Mouse (Mus musculus): ENCODE measurements around the gene Dazap1. TPM values are rescaled to one million over a fixed set of nuclear protein-coding genes. Genes with fewer than 3 reads are reported as not detected.

The Dazap1 gene
- polyA plus RNA-seq, 1 experiment from 2014 or later, result 53.1 TPM

DNA sequence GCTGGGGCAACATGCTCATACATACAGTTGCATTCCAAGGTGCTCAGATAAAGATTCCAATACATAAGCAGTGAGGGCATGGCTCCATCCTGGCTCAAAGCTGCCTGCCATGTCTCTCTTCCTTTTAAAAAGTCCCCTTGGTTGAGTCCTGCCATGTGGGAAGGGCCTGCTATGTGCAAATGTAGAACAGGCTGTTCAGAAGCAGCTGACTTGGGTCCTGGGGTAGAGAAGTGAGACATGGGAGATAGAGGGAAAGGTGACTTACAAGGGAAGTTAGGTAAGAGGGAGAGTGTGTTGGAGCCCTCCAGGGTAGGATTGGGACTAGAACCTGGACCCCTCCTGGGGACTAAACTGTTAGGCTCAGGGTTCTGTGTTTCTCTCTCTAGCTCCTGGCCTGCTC, 9.3 kb upstream of the Dazap1 start:
- Histone ChIP-seq H3K4me3 (replicated peaks) (no peak overlapping the region), H3K4me2 (replicated peaks) (no peak overlapping the region), H3K4me1 (replicated peaks) (peaks cover 23% of the 10 kb centered on the region), H3K9ac (no peak overlapping the region), H3K27me3 (replicated peaks) (no peaks in the 10 kb centered on the region), H3K9me3 (no peaks in the 10 kb centered on the region), H3K27ac (no peak overlapping the region), H3K36me3 (peaks cover 36% of the 10 kb centered on the region)
- ATAC-seq, result no peak

DNA sequence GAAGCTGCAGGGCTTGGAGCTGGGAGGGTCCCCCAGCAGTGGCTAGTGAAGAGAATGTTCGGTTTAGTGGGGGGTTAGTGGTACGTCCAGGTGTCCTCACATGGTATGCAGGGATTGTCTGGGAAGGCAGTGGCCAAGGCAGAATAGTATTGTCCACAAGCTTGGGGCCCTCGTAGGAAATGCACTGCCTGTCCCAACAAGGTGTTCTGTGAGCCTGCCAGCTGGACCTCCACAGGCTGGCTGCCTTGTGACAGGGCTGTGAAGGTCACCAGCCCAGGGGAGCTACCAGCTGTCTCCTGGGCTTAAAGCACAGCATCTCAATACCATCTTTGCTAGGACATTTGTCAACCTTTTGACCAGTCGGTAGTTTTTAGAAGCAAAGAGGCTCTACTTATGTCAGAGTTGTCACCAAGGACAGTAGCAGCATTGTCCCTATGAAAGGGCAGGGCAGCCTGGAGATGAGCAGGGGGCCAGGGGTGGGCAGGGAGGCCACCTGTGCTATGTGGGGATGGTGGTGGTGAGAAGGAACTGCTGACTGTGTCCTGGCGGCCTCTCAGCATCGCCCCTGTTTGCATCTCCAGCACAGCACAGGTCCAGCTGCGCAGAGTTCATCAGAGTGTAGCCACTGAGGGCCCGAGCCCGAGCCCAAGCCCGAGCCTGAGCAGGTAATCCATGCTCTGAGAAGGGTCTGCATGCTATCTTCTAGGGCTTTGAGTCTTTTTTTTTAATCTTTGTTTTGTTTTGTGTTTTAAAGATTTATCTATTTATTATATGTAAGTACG, 8.6 kb upstream of the Dazap1 start:
- no peak for ATAC-seq
- Histone ChIP-seq H3K27me3 (replicated peaks) (no peaks in the 10 kb centered on the region), H3K9me3 (no peaks in the 10 kb centered on the region), H3K27ac (no peak overlapping the region), H3K4me1 (replicated peaks) (peaks cover 23% of the 10 kb centered on the region), H3K4me3 (replicated peaks) (no peak overlapping the region), H3K4me2 (replicated peaks) (no peak overlapping the region), H3K36me3 (peaks cover 40% of the 10 kb centered on the region), H3K9ac (no peak overlapping the region)
- 87% methylated on average over 11 of the region's 11 CpGs for WGBS

DNA sequence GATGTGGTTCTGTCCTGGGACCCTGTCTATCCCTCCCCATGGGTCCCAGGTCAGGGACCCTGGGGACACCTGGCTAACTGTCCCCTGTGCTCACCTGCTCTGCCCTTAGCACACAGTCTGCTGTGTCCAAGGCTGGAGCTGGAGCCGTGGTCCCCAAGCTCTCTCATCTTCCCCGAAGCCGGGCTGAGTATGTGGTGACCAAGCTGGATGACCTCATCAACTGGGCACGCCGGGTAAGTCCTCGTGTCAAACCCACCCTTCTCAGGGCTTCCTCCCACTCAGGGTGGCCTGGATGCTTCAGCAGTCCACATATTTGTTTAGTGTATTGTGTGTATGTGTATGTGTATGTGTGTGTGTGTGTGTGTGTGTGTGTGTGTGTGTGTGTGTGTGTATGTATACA, 7.7 kb upstream of the Dazap1 start:
- no peak overlapping the region for H3K9ac ChIP-seq
- no peak for ATAC-seq
- H3K9me3 ChIP-seq, result no peaks in the 10 kb centered on the region
- 79% methylated on average over 6 of the region's 6 CpGs for WGBS
- H3K36me3 ChIP-seq, result peaks cover 48% of the 10 kb centered on the region
- H3K4me2 ChIP-seq (replicated peaks), result no peak overlapping the region
- no peaks in the 10 kb centered on the region for H3K27me3 ChIP-seq (replicated peaks)
- H3K27ac ChIP-seq, result no peak overlapping the region
- no peak overlapping the region for H3K4me3 ChIP-seq (replicated peaks)
- H3K4me1 ChIP-seq (replicated peaks), result peaks cover 19% of the 10 kb centered on the region

DNA sequence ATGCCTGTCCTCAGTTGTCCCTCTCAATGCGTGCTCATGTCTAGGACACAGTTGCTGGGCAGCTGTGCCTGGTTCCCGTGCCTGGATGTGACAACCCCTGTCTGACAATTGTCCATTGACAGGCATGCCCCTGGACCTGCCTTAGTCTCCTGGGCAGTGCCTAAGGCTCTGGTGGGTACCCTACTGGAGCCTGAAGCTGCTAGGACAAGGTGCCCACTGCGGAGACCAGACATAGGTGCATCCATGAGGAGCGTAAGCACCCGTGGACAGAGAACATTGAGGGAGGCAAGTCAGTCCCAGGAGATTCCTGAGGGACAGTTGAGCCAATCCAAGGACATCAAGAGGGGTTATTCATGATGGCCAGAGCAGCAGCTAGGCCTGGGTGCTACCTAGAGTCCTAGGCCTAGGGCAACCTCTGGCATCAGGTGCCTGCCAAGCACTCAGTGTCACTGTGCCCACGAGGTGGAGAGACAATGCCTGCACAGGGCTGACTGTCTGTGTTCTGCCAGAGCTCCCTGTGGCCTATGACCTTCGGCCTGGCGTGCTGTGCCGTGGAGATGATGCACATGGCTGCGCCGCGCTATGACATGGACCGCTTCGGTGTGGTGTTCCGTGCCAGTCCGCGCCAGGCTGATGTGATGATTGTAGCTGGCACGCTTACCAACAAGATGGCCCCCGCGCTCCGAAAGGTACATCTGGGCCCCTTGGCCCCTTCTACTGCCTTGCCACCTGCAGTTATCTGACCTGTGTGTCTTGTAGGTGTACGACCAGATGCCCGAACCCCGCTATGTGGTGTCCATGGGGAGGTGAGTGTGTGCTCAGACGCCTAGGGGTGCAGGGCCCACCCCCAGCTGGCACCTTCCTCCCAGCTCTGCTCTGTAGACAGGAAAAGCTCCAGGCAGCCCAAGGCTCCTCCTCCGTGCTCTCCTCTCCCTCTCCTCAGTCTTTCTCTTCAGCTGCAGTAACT, 6.7 kb upstream of the Dazap1 start:
- no peak overlapping the region for H3K27ac ChIP-seq
- H3K9ac ChIP-seq, result no peak overlapping the region
- no peaks in the 10 kb centered on the region for H3K9me3 ChIP-seq
- peaks cover 52% of the 10 kb centered on the region for H3K36me3 ChIP-seq
- ATAC-seq, result no peak
- H3K4me3 ChIP-seq (replicated peaks), result no peak overlapping the region
- H3K4me1 ChIP-seq (replicated peaks), result peaks cover 25% of the 10 kb centered on the region
- H3K27me3 ChIP-seq (replicated peaks), result no peaks in the 10 kb centered on the region
- H3K4me2 ChIP-seq (replicated peaks), result no peak overlapping the region
- whole genome bisulfite sequencing, result 92% methylated on average over 26 of the region's 26 CpGs

DNA sequence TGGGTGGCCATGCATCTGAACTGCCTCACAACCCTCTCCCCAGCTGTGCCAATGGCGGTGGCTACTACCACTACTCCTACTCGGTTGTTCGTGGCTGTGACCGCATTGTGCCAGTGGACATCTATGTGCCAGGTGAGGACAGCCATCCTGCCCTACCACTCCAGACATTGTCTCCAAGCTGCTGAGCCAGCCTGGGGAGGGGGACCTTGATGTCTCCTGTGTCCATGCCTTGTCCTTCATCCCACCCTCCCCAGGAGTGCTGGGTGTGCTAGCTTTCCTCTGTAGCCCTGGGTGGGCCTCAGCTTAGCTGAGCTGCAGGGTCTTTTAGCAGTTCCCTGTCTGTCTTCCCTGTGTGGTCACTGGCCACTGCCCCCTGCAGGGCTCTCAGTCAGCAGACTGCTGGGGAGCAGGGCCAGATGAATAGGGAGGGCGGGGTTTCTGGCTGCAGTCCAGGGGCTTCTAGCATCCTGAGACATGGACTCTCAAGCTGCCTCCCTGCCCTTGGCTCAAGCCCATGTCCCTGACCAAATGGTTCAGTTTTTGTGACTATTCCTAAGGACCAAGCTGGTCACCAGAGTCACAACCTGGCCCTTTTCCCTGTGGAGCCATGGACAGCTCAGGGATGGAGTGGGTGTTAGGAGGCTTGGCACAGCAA, 5.3 kb upstream of the Dazap1 start:
- no peak overlapping the region for H3K4me2 ChIP-seq (replicated peaks)
- no peak for ATAC-seq
- H3K27ac ChIP-seq, result no peak overlapping the region
- WGBS, result 85% methylated on average over 5 of the region's 5 CpGs
- H3K4me3 ChIP-seq (replicated peaks), result no peak overlapping the region
- no peaks in the 10 kb centered on the region for H3K9me3 ChIP-seq
- peaks cover 22% of the 10 kb centered on the region for H3K4me1 ChIP-seq (replicated peaks)
- no peaks in the 10 kb centered on the region for H3K27me3 ChIP-seq (replicated peaks)
- no peak overlapping the region for H3K9ac ChIP-seq
- H3K36me3 ChIP-seq, result peaks cover 52% of the 10 kb centered on the region

DNA sequence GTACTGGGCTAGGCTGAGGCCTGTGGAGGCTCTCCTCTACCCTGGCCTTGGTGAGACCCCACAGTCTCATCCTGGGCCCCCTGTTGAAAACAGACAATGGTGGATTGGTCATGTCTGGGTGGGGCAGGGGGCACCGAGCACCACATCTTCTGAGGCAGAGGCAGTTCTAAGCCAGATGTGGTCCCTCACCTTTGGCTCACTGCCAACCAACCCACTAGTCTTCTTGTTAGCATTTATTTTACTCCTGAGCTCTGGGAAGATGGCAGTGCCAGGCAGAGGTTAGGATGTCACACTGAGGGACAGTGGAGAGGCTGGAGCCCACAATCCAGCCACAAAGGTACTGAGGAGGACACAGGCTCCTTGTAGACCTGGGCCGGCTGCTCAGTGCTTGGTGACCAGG, 3.4 kb upstream of the Dazap1 start:
- Histone ChIP-seq H3K9me3 (no peaks in the 10 kb centered on the region), H3K4me1 (replicated peaks) (peaks cover 28% of the 10 kb centered on the region), H3K27ac (0 out of 2 replicates have a peak overlapping the region, but pooled peaks have one; percentile 22), H3K9ac (no peak overlapping the region), H3K4me3 (replicated peaks) (no peak overlapping the region), H3K27me3 (replicated peaks) (no peaks in the 10 kb centered on the region), H3K36me3 (peaks cover 44% of the 10 kb centered on the region), H3K4me2 (replicated peaks) (no peak overlapping the region)
- WGBS, result 79% methylated on average over 2 of the region's 2 CpGs
- ATAC-seq, result no peak

DNA sequence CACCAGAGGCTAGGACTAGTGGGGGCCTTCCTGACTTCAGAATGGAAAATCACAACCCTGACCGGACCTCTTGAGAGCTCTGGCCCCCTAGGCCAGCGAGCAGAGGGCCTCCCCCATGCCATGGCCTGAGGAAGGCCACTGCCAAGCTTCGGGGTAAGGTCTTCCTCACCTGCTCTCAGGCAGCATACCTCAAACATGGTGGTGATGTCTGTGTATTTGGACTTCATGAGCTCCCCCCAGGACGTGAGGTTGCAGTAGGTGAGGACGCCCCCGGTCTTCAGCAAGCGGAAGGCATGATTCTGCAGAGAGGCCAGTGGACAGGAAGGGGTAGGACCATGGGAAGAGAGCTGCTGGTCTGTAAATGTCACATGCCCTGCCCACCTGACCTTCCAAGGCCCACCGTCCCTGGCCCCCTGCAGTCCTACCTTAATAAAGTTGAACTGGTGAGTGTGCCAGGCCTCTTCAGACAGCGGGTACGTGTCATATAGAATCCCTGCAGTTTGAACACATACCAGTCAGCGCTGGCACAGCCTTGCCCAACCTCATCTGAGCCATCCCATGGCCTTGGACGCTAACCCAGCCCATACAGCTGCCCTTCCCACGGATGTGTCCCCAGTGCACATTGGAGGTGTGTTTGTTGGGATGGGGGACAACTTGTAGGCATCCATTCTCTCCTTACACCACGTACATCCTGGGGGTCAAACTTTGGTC, 2.4 kb upstream of the Dazap1 start:
- H3K27ac ChIP-seq, result no peak overlapping the region

DNA sequence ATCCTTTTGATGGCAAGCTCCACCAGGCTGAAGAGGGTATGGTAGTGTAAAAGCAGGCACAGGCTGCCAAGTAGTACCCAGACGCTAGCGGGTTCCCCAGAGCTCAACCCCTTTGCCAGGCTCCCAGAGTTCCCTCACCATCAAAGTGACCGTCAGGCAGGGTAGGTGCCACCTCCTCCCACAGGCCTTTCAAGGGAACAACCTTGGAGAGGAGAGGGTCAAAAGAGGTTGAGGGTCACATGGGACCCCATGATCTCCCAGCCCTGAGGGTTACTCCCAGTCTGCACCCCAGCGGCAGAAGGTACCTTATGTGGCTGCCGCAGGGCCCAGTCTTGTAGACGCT, 1.9 kb upstream of the Dazap1 start:
- Histone ChIP-seq H3K4me1 (replicated peaks) (peaks cover 34% of the 10 kb centered on the region), H3K9me3 (no peaks in the 10 kb centered on the region), H3K4me3 (replicated peaks) (peak overlapping the region; percentile 49), H3K4me2 (replicated peaks) (peak overlapping the region; percentile 92), H3K9ac (peak overlapping the region; percentile 61; the same call in 1 of the 2 replicates), H3K27ac (peak overlapping the region; percentile 99; the same call in 1 of the 2 replicates), H3K27me3 (replicated peaks) (no peaks in the 10 kb centered on the region), H3K36me3 (peaks cover 35% of the 10 kb centered on the region)
- ATAC-seq, result no peak
- 73% methylated on average over 6 of the region's 6 CpGs for WGBS

More for the DNA sequence above, 2.4 kb upstream of the Dazap1 start:
- H3K4me1 ChIP-seq (replicated peaks), result peaks cover 31% of the 10 kb centered on the region
- peaks cover 39% of the 10 kb centered on the region for H3K36me3 ChIP-seq
- WGBS, result 89% methylated on average over 14 of the region's 14 CpGs
- H3K27me3 ChIP-seq (replicated peaks), result no peaks in the 10 kb centered on the region
- H3K4me3 ChIP-seq (replicated peaks), result no peak overlapping the region
- H3K9me3 ChIP-seq, result no peaks in the 10 kb centered on the region
- H3K9ac ChIP-seq, result peak overlapping the region; percentile 61
- H3K4me2 ChIP-seq (replicated peaks), result peak overlapping the region; percentile 92
- ATAC-seq, result no peak

DNA sequence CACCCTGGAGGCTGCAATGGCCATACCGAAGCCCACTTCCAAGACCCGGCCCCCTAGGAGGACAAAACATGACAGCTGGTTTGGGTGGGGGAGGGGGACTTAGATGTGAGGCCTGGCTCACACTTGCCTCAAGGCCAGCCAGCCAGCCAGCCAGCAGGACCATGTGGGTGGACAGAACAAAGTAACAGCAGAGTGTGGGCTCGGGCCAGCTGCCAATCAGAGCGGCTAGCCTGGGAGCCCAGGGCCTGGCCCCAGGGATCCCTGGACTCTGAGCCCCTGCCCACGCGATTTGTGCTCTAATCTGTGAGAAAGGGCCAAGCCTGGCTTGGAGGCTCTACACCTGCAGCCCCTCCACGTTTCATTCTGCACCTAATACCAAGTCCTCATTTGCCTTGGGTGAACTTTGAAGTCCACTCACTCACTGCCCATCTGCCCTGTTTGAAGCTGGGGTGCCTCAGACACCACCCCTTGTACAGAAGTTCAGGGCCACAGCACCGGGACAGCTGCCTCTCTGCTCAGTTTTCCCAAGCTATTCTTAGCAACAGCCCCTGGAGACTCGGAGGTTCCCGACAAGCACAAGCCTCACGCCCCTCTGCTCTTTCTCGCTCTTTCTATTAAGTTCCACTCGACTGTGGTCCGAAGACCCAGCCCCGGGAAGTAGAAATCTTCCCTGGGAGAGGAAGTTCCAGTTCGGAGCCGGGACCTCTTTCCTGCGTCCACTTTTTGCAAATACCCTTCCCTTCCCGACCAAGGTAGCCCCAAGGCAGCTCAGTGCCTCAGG, 1.2 kb upstream of the Dazap1 start:
- H3K9me3 ChIP-seq, result no peaks in the 10 kb centered on the region
- ATAC-seq, result no peak
- no peaks in the 10 kb centered on the region for H3K27me3 ChIP-seq (replicated peaks)
- peak overlapping the region; percentile 49 for H3K4me3 ChIP-seq (replicated peaks)
- peak overlapping the region; percentile 61 for H3K9ac ChIP-seq
- H3K4me1 ChIP-seq (replicated peaks), result peaks cover 31% of the 10 kb centered on the region
- H3K36me3 ChIP-seq, result peaks cover 29% of the 10 kb centered on the region
- 7% methylated on average over 19 of the region's 19 CpGs for WGBS
- peak overlapping the region; percentile 99 for H3K27ac ChIP-seq
- H3K4me2 ChIP-seq (replicated peaks), result peak overlapping the region; percentile 92

DNA sequence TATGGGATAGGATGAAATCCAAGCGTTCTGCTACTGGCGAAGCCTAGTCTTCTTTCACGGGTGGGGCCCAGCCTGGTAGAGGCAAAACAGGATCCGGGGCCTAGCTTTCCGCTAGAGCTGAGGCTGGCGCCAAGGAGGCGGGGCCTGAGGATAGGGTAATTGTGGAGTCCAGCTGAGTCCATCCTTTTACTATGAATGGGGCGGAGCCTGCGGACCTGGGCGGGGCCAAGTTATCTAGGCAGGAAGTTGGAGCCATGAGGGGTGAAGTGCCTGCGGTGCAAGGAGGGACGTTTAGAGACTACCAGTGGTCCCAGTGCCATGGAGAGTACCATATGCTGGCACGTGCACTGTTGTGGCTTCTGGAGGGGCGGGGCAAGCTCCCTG, 291 bp downstream of the Dazap1 start:
- Histone ChIP-seq H3K36me3 (peaks cover 20% of the 10 kb centered on the region), H3K27me3 (replicated peaks) (no peaks in the 10 kb centered on the region), H3K27ac (peak overlapping the region; percentile 99), H3K9ac (peak overlapping the region; percentile 61), H3K4me2 (replicated peaks) (peak overlapping the region; percentile 92), H3K4me3 (replicated peaks) (peak overlapping the region; percentile 49), H3K4me1 (replicated peaks) (peaks cover 39% of the 10 kb centered on the region), H3K9me3 (no peaks in the 10 kb centered on the region)
- peak; percentile 77 for ATAC-seq
- 0% methylated on average over 14 of the region's 14 CpGs for WGBS

DNA sequence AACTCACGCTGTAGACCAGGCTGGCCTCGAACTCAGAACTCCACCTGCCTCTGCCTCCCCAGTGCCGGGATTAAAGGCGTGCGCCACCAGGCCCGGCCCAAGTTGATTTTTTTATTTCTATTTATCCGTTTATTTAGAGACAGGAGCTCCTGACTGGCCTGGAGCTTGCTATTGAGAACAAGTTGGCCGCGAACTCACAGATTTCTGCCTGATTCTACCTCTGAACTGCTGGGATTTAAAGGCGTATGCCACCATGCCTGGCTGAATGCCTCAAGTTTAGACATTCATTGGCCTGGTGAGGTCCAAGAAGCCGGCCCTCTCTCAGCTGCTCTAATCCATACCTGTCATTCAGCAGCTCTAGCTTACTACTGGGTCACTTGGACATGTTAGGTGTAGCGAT, 883 bp downstream of the Dazap1 start:
- WGBS, result 70% methylated on average over 12 of the region's 12 CpGs
- H3K9ac ChIP-seq, result peak overlapping the region; percentile 54; the same call in 1 of the 2 replicates

More for the DNA sequence above, 883 bp downstream of the Dazap1 start:
- peaks cover 15% of the 10 kb centered on the region; the same call in 1 of the 2 replicates for H3K36me3 ChIP-seq
- peak overlapping the region; percentile 49 for H3K4me3 ChIP-seq (replicated peaks)
- H3K27me3 ChIP-seq (replicated peaks), result no peaks in the 10 kb centered on the region
- H3K4me1 ChIP-seq (replicated peaks), result peaks cover 43% of the 10 kb centered on the region
- peak overlapping the region; percentile 99 for H3K27ac ChIP-seq
- peak overlapping the region; percentile 92 for H3K4me2 ChIP-seq (replicated peaks)
- H3K9me3 ChIP-seq, result no peaks in the 10 kb centered on the region
- ATAC-seq, result no peak
